Mouse (Mus musculus) G1E (cell line): ENCODE measurements around the gene St7l.

Source experiments
- CTCF ChIP-seq: IDR thresholded peaks from 2 replicates; pipeline ENCODE4 v1.5.1; 2012; ENCODE audit warnings: low read depth, low read length, inconsistent platforms, mixed read lengths
- TAL1 ChIP-seq: conservative IDR thresholded peaks from 2 replicates; pipeline ENCODE4 v1.6.1; 2012; ENCODE audit warnings: low read depth, low read length, inconsistent platforms, mixed read lengths

GRCm38 (mm10) chr3:104965070-104965855, 101.5 kb downstream of the St7l start:
- TF ChIP-seq CTCF, result no peak
- no peak for TF ChIP-seq TAL1
